Mouse (Mus musculus) left cerebral cortex, postnatal 4 days (tissue): ENCODE results near the gene Nt5c3b. TPM values are rescaled to one million over a fixed set of nuclear protein-coding genes. Genes with fewer than 3 reads are reported as not detected.

Source experiments
- DNase-seq: peaks from one replicate; pipeline ENCODE4 v3.0.0-alpha.2; 2022
- intact Hi-C: fragments of 180-260 bp; cut with DNase I; formaldehyde crosslinking; loops from one replicate; pipeline ENCODE4 v1.15.1; 2025
- total RNA-seq, 2 experiments: library from RNA; stranded (reverse); gene quantifications; 2 replicates each; pipeline ENCODE4 v1.2.3; 2021

The Nt5c3b gene
- total RNA-seq, 2 experiments from 2014 or later = 85.5 to 91.9 TPM

DNA sequence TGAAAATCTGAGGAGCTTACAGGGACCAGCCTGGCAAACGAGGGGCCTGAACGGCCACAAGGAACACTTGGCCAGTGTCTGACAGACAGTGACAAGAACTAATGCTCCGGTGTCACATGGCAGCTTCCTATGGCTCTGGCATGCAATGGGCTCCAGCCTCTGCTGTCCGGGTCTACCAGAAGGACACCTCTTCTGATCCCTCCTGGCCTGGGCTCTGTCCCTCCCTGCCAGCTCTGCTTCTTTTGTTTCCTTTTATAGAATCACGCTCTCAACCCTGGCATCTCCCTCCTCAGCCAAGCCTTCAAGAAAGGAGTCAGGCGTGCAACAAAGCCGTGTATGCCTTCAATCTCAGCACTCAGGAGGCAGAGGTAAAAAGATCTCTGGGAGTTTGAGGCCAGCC is 11.6 kb downstream of the Nt5c3b start:
- intact Hi-C loops = no loop called here

DNA sequence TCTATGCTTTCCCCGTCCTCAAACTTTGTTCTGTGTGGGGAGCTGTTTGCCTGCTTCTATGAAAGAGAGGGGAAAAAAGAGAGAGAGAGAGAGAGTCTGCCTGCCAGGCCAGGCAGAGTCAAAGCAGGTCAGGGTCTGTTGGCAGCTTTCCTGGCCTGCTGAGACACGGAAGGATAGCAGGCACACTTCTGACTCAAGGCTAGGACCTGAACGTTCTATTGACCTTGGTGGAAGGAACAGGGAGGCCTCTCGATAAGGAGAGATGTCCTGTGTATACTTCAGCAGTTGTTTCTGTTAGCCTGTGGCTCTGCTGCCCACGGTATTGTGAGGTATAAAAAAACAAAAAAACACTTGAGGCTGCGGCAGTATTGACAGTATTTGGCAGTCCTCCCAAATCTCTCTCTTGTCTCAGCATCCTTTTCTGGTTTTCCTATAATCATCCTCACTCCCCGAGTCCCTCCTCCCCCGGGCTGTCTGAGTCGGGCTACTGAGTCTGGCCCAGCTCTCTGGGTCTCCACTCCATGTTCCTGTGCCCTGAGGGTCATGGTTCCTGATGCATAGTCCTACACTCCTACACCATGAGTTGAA is 12.9 kb downstream of the Nt5c3b start:
- peak; percentile 41 for DNase-seq
- intact Hi-C loops = loop anchor here (5.0 kb wide), 1 partner anchor 44 kb away; the partner anchor contains the start of gene Klhl11

More for the DNA sequence above, 11.6 kb downstream of the Nt5c3b start:
- no peak for DNase-seq

DNA sequence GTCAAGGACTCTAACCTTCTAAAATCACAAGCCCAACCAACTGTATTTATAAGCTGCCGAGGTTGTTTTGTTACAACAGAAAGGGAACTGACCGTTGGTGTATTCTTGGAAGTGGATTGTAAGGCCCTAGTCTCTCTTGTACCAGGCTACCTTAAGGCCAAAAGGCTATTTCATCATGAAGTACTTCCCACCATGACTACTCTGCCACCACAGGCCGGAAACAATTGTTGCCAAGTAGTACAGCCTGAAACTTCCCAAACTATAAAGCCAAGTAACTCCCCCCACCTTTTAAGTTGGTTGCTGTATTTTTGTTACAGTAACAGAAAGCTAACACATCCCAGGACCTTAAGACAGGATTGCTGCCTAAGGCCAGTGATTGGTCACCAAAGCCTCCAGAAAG is 14.8 kb downstream of the Nt5c3b start:
- intact Hi-C loops = loop anchor here (5.0 kb wide), 1 partner anchor 45 kb away; the partner anchor contains the start of gene Klhl11
- DNase-seq = no peak

DNA sequence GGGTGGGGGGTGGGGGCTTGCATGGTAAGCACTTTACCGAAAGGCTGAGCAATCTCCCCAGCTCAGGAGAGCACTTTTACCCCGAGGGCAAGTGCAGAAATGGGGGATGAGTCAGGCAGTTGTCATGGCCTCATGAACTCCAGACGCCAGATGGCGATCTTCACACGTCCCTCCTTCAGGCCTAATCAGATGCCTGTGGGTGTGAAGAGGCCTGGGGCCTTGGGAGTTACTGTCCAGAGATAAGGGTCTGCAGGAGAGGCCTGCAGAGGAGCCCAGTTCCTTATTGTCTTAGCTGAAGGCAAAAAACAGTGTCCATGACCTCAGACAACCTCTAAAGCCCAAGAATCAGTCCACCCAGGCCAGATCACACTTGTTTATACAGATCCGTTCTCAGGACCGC is 15.8 kb downstream of the Nt5c3b start:
- peak; percentile 78 for DNase-seq
- intact Hi-C loops = loop anchor here (5.0 kb wide), 1 partner anchor 46 kb away; the partner anchor contains the start of gene Klhl11

DNA sequence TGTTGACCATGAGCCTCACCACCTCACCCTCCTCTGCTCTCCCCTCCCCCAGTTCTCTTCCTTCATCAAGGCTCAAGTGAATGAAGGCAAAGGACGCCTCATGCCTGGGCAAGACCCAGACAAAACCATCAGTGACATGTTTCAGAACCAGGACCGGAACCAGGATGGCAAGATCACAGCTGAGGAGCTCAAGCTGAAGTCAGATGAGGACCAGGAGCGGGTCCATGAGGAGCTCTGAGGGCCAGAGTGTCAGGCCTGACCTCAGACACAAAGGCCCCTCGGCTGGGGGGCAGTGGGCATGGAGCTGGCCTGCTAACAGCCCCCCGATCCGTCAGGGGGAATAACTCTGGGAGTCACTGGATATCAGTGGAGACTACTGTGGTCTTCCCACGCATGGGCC is 17.8 kb downstream of the Nt5c3b start:
- intact Hi-C loops = no loop called here

DNA sequence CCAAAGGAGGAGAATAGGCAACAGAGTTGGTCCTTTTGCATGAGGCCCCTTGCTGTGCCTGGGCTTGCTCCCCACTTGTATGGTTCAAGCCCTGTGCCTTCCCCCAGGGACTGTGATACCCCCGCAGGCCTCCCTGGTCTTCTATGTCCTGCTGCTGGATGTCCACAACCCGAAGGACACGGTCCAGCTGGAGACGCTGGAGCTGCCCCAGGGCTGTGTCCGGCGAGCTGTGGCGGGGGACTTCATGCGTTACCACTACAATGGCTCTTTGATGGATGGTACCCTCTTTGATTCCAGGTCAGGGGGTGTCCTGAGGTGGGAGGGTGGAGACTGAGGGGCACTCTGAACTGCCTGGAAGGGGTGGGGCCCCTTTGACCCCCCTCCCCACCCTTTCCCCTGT is 20.1 kb downstream of the Nt5c3b start:
- intact Hi-C loops = no loop called here
- no peak for DNase-seq

More for the DNA sequence above, 17.8 kb downstream of the Nt5c3b start:
- DNase-seq = no peak

DNA sequence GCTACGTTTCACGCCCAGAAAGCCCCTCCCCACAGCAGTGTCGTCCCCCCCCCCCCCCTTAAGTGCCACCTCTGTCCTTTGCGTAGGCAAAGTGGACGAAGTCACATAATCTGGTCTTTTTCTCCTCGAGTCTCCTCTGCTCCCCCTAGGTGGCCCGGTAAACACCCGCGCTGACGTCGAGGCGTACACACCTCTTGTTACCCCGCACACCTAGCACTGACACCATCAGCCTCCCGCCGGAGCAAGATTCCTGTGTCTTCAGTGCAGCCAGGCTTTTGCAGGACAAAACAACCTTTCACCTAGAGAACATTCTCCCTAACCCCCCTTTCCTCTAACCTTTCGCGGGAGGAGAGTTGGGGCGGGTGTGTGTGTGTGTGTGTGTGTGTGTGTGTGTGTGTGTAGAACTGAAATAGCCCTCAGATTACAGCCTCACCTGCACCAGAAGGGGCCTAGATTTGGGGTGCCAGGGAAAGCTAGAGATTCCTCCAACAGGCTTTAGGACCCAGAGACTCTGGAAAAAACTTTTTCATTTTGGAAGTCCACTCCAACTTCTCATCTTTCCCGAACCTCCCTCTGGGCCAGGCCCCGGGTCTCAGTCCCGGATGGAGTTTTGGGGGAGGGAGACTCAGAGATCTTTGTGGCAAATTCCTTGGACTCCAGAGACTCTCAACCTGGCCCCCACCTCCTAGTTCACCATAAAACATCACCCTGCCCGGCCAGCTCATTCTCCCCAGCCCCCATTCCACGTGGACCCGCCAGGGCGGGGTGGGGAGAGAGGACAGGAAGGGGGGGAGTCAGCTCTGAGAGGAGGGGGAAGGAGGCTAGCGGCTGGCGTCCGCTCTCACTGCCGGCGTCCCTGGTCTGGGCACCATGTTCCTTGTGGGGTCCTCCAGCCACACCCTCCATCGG is 26.4 kb downstream of the Nt5c3b start, which contains the start of gene Fkbp10:
Gene Fkbp10, plus strand, starts transcription at position 784 of the 909 bp plus-strand sequence.
- DNase-seq = peak; percentile 42
- intact Hi-C loops = no loop called here

DNA sequence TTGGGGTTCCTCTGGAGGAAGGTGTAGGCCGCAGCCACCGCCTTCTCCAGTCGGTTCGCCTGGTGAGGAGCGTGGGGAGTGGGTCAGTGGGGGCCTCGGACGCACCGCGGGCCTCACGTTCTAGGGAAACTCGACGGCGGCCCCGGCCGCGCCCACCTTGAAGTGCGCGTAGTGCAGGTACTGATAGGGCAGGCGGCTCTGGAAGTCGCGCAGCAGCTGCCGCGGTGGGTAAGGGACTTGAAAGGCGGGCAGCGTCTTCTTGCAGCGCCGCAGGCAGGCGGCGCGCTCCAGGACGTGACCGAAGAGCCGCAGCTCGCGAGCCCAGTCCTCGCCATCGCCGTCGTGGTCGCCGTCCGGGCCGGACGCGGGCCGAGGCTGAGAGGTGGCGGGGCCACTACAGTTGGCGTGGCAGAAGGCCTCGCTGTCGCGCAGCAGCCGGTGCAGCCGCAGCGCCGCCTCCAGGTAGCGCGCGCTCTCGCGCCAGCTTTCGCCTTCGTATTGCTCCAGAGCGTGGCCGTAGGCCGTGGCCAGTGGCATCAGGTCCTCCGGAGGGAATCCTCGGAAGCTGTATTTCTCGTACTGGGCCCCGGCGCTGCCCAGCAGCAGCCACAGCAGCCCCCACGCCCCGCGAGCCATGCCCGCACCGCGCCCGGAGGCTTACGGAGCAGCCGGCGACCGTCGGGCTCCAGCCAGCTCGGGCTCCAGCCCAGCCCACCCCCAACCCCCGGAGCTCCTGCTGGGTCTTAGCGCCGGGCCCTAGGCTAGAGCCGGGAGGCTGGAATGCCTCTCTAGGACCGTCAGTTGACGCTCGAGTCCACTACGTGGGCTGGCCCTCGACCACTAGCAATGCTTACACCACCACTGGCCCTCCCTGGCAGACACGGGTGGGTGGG is 27.3 kb downstream of the Nt5c3b start, which contains the start of gene P3h4:
Gene P3h4, minus strand, starts transcription at position 816 of the 893 bp plus-strand sequence.
- intact Hi-C loops = no loop called here
- DNase-seq = peak; percentile 85

DNA sequence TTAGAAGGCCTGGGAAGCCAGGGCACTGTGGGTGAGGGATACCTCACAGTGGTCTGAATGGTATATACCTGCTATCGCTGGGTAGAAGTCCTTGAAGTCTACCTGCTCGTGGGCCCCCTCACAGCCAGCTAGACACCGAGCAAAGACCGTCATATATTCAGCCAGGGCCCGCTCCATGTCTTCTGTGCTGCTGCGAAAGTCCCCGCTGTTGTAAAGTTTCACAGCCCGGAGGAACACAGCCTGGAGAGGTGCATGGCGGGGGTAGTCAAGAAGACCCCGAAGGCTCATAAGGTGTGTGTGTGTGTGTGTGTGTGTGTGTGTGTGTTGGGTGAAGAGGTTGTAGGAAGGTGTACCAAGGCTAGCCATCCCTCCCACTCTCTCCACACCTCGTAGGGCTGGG is 28.1 kb downstream of the Nt5c3b start:
- no peak for DNase-seq
- intact Hi-C loops = no loop called here

DNA sequence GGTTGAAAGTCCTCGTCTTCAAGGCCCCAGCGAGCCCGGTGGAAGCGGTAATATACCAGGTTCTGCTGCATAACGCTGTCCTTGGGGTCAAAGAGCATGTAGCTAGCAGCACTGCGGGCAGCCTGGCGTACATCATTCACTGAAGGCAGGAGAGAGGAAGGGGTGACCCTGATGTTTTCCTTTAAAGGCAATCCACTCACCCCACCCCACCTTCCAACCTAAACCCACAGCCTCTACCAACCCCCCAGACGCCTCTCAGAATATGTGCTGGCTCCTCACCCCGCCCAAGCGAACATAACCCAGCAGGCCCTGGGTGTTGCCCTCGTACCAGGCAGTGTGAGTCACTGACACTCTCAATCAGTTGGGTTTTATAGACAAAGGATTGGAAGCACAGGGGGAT is 29.9 kb downstream of the Nt5c3b start:
- DNase-seq = no peak
- intact Hi-C loops = no loop called here

DNA sequence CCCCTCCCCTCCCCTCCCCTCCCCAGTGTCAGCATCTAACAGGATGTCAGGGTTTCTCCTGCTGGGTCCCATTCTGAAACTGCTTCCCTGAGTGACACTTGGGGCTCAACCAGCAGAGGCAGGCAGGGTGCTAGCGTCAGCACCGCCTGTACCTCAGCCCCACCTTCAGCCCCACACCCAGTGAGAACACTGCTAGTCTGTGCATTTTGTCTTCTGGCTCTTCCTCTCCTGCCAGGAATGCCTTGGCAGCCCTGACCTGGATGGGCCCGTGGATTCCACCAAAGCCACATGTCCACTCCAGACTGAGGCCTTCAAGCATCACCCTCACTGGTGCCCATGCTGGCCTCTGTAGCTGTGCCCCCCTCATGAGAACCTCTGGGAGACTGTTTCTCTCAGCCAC is 31.9 kb downstream of the Nt5c3b start:
- no peak for DNase-seq
- intact Hi-C loops = loop anchor here (5.0 kb wide), 1 partner anchor 47 kb away; no protein-coding TSS in a partner anchor

DNA sequence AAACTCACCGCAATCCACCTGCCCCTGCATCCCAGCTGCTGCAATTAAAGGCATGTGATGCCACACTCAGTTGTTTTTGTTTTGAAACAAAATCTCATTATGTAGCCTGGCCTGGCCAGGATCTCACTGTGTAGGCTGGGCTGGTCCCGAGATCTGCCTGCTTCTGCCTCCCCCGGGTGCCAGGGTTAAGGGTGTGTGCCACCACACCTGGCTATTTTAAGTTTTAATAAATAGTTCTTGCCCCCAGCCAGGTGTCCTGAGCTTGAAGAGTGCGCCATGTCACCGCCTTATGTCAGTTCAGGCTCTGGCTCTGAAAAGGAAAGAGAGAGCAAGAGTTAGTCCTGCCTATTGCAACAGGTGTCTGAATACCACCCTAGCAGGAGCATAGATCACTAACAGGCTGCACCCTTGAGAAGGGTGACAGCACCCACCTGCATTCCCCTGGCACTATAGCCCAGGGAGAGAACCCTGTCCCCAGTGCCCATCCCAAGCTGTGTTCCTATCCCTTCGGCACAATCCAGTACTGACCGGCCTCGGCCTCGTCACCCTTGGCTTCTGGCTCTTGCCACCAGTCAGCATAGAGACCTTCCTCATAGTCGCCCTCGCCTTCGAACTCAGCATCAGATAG is 32.7 kb downstream of the Nt5c3b start:
- intact Hi-C loops = loop anchor here (5.0 kb wide), 1 partner anchor 47 kb away; no protein-coding TSS in a partner anchor

DNA sequence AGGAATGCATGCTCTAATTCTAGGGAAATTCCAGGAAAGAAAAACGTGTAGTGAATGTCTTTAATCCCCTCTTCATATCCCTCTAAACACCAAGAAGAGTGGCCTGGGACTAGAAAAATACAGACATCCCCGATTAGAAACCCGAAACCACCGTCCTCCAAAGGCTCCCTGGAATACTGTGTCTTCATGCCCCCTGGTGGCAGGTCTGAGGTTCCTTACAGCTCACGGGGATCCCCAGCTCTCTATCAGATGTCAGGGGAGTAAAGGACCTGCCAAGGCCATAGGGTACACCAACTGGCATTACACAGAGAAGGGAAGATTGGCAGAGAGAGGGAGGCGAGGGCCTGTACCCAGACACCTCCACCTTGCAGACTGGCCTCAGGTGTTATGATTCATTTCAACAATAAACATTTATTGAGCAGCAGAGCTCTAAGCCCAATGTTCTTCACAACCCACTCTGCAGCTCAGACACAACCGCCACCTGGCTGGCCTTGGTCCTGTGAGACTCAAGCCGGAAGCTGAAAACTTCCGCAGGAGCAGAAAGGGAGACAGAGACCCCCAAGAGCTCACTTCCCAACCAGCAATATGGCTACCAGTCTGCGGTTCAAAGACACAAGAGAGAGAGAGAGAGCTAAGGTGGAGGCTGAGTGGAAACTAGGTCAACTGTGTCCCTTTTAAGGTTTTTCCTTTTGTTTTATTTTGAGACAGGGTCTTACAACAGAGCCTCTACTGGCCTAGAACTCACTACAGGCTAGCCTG is 33.4 kb downstream of the Nt5c3b start:
- peak; percentile 65 for DNase-seq
- intact Hi-C loops = loop anchor here (5.0 kb wide), 1 partner anchor 46 kb away; no protein-coding TSS in a partner anchor

More for the DNA sequence above, 32.7 kb downstream of the Nt5c3b start:
- DNase-seq = no peak

DNA sequence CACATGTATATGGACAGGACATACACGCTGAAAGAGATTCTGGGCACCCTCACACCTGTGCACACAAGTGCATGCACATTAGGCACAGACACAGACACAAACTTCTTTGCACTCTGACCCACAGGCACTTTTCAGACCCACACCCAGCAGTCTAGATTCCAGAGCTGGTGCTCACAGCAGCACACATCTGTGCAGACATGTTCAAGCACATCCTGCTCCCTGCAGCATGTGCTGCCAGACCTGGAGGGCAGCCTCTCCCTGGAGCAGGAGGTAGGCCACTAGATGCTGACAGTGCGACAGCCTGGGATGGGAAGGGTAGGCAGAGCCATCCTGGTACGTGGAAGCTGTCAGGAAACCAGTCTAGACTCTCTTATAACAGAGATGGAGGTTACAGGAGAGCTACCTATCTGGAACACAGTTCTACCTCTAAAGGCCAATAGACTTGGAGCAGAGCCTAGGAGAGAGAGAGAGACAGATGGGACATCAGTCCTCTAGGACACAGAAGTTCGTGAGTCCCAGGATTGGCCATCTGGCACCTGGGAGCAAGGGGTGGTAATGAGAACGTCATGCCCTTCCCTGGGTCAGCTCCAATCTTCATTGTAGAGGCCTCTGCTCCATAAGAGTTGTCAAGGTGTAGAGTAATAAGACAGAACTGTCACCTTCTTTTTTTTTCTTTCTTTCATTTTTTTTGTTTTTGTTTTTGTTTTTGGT is 34.5 kb downstream of the Nt5c3b start:
- DNase-seq = peak; percentile 35
- intact Hi-C loops = loop anchor here (5.0 kb wide), 1 partner anchor 45 kb away; no protein-coding TSS in a partner anchor

DNA sequence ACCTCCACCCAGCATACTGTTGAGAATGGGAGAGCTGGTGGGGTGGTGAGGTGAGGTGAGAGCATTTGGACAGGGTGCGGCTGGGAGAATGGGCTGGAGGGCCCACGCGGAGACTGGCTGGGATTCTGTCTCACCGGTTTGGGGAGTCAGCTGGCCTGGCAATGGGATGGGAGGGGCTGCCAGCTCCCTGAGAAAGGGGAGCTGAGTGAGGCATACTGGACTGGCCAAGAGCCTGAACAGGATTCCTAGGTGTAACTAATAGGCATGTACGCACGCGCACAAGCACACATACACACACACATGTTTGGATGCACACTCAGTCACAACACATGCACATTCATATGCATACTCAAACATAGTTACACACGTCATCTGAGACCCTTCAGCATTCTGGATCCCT is 35.3 kb downstream of the Nt5c3b start:
- no peak for DNase-seq
- intact Hi-C loops = loop anchor here (5.0 kb wide), 1 partner anchor 44 kb away; no protein-coding TSS in a partner anchor

DNA sequence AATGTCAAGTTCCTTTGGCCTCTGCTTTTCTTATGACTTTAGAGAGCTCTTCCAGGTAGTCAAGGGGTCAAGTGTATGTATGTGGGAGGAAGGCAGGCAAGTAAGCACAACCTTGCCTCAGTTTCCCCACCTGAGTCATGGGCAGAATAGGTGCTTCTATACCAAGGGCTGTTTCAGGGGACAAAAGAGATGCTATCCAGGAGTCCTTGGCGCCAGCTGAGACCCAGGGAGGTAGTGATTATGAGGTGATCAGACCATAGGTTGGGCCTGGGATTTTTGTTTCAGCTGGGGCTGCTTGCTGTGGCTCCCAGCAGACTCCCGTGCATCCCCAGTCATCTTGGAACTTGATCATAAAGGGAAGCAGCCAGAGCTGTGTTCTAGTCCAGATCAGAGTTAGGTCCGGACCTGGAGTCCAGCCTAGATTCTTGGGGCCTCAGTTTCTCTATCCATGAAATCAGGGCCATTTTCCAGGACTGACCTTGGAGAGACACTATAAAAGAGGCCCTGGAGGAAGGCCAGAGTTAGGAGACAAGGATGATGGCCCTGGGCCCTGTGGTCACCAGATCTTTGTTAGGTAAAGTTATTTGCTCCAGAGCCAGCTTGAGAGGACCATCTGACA is 37.0 kb downstream of the Nt5c3b start:
- intact Hi-C loops = loop anchor here (5.0 kb wide), 1 partner anchor 42 kb away; no protein-coding TSS in a partner anchor

DNA sequence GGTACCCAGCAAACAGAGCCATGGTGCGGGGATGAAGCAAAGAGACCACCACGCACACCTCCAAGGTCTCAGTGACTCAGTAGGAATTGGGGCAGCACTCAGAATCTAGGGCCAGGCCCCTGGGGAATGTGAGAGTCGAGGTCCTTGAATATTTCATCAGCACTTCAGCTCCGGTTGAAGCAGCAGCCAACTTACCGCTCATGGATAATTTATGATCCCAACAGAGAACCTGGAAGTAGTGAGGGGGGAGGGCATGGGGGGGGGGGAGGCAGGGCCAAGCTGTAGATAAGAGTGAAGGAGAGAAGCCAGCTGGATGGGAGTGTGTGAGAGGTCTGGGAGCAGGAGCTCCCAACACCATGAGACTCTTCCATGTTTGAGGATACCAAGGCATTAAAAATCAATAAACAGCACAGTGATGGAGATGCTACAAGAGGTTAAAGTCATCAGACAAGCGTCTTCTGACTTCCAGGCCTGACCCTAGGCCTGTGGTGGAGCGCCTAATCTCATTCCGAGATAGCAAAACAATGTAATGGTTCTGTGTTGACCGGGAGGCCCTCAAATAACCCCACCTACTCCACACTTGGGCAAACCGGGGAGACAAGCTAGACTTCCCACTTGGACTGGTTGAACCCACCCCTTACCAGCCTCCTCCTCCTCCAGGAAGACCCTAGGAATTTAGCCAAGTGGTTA is 38.0 kb downstream of the Nt5c3b start:
- DNase-seq = no peak
- intact Hi-C loops = no loop called here

More for the DNA sequence above, 37.0 kb downstream of the Nt5c3b start:
- DNase-seq = no peak
